In genomic region chr2:38471745-38472144, GRCm38 (mm10) we compare ENCODE assay signal across 14 mouse cellular contexts. TPM values are rescaled to one million over a fixed set of nuclear protein-coding genes. Genes with fewer than 3 reads are reported as not detected.
A peak's percentile ranks its signal among the peaks of the same experiment; 100 is the strongest.
DNase-seq lines count a peak whose midpoint lies in the region; ATAC-seq and TF ChIP-seq lines count a peak whose summit lies in the region.
"Had no signal": no experiment of that assay in that cellular context is flagged by ENCODE, and none has a peak within 500 bp of the region (broad histone marks: within the 10 kb centered on the region; RNA-seq: fewer than 3 reads in every experiment).

No protein-coding gene starts in this region.

- no peaks in the 10 kb centered on the region for H3K36me3 ChIP-seq in liver, embryonic 11.5 days (ENCODE audit: control insufficient read depth, insufficient read depth, low read length)
- H3K36me3 ChIP-seq in liver, embryonic 14.5 days (replicated peaks; ENCODE audit: control insufficient read depth, insufficient read depth, low read depth), result no peaks in the 10 kb centered on the region
- H3K36me3 ChIP-seq: hindbrain, embryonic 10.5 days; limb, embryonic 13.5 days; midbrain, embryonic 13.5 days had no signal

- peak; percentile 19 for DNase-seq in liver
- no peak for DNase-seq in liver, embryonic 11.5 days (ENCODE audit: low spot score)
- DNase-seq in adrenal gland, postnatal 25 days, result peak; percentile 38
- DNase-seq in liver, embryonic 14.5 days (ENCODE audit: low read depth in 3 of 3, low spot score in 3 of 3), result no peak
- DNase-seq in thymus, postnatal 14 days, result peak; percentile 38
- no peak for DNase-seq in embryo, embryonic 10.5 days (ENCODE audit: low spot score)
- no peak for DNase-seq in heart, adult 8-10 months (ENCODE audit: low spot score)
- DNase-seq in kidney, postnatal 14 days, result no peak
- DNase-seq: cerebellum, postnatal 10 days; gastrocnemius, postnatal 10 days had no signal

- H3K27ac ChIP-seq in liver, embryonic 11.5 days (ENCODE audit: low read depth, low read length), result no peak overlapping the region
- no peak overlapping the region for H3K27ac ChIP-seq in liver, embryonic 14.5 days
- H3K27ac ChIP-seq: hindbrain, embryonic 10.5 days; limb, embryonic 13.5 days; midbrain, embryonic 13.5 days had no signal

- H3K27me3 ChIP-seq in liver, embryonic 11.5 days (replicated peaks; ENCODE audit: control insufficient read depth, insufficient read depth, low read length), result no peaks in the 10 kb centered on the region
- no peaks in the 10 kb centered on the region for H3K27me3 ChIP-seq in liver, embryonic 14.5 days (ENCODE audit: control insufficient read depth, insufficient read depth, low read length)
- H3K27me3 ChIP-seq: limb, embryonic 13.5 days; midbrain, embryonic 13.5 days had no signal

- 39% methylated on average over 5 of the region's 5 CpGs for WGBS in liver, embryonic 11.5 days
- WGBS in liver, embryonic 14.5 days (ENCODE audit: insufficient replicate concordance), result 15% methylated on average over 5 of the region's 5 CpGs

- H3K9me3 ChIP-seq in liver, embryonic 11.5 days (ENCODE audit: control insufficient read depth, low read length), result no peaks in the 10 kb centered on the region
- no peaks in the 10 kb centered on the region for H3K9me3 ChIP-seq in liver, embryonic 14.5 days (ENCODE audit: control insufficient read depth, low read length)
- H3K9me3 ChIP-seq: hindbrain, embryonic 10.5 days; limb, embryonic 13.5 days; midbrain, embryonic 13.5 days had no signal

- no peak overlapping the region for H3K9ac ChIP-seq in liver, embryonic 11.5 days (ENCODE audit: low read depth, low read length)
- no peak overlapping the region for H3K9ac ChIP-seq in liver, embryonic 14.5 days (replicated peaks)
- H3K9ac ChIP-seq: limb, embryonic 13.5 days; midbrain, embryonic 13.5 days had no signal

- no peak for ATAC-seq in liver, embryonic 11.5 days (replicated peaks; ENCODE audit: low FRiP score)
- ATAC-seq in liver, embryonic 14.5 days (ENCODE audit: insufficient read depth), result 0 out of 2 replicates have a peak, but pooled peaks have one; percentile 33
- ATAC-seq: midbrain, embryonic 13.5 days had no signal

- H3K4me3 ChIP-seq in liver, embryonic 11.5 days (ENCODE audit: low read depth, low read length), result no peak overlapping the region
- H3K4me3 ChIP-seq in liver, embryonic 14.5 days (ENCODE audit: insufficient read depth in 1 of 2, low read depth in 2 of 2, low read length in 2 of 2), result no peak overlapping the region
- H3K4me3 ChIP-seq: erythroblast, embryonic 14.5 days; hindbrain, embryonic 10.5 days; limb, embryonic 13.5 days; midbrain, embryonic 13.5 days had no signal

- no peak for TF ChIP-seq CTCF in liver, embryonic 14.5 days (IDR thresholded peaks at IDR 0.05; ENCODE audit: low read depth)

- TF ChIP-seq EP300 in liver, embryonic 14.5 days (IDR thresholded peaks at IDR 0.05; ENCODE audit: low read depth), result no peak

- no peak overlapping the region for H3K4me2 ChIP-seq in liver, embryonic 11.5 days
- no peak overlapping the region for H3K4me2 ChIP-seq in liver, embryonic 14.5 days (ENCODE audit: low read depth)
- H3K4me2 ChIP-seq: limb, embryonic 13.5 days; midbrain, embryonic 13.5 days had no signal

- no peaks in the 10 kb centered on the region for H3K4me1 ChIP-seq in liver, embryonic 11.5 days (replicated peaks; ENCODE audit: control insufficient read depth, insufficient read depth, low read length)
- H3K4me1 ChIP-seq in liver, embryonic 14.5 days (replicated peaks; ENCODE audit: control insufficient read depth in 2 of 2, insufficient read depth in 2 of 2, low read length in 1 of 2), result peaks cover 0 to 18% of the 10 kb centered on the region in 2 experiments; a peak in 3 of 4 replicates
- H3K4me1 ChIP-seq: hindbrain, embryonic 10.5 days; limb, embryonic 13.5 days; midbrain, embryonic 13.5 days had no signal

RNA-seq across cellular contexts. Expression of gene Nek6, which starts 39.7 kb away (rescaled TPM):
- 64.9 and 66.2 TPM in 2 replicates for polyA plus RNA-seq in liver, embryonic 11.5 days (2014; fragmentation: Nextera tagmentation; extraction: Ambion mirVana)
- total RNA-seq in adrenal gland, postnatal 25 days (2021), result 11.7 and 13.2 TPM in 2 replicates
- polyA plus RNA-seq in liver, embryonic 14.5 days (2012; rRNA removed), result 8.6 and 9.7 TPM in 2 replicates
- polyA plus RNA-seq in liver, embryonic 14.5 days (2014; fragmentation: Nextera tagmentation; extraction: Ambion mirVana), result 25.1 and 25.2 TPM in 2 replicates
- 1 to 10 TPM; 2.3 to 5.0 (median 2.7) TPM for total RNA-seq in heart, adult 8-10 months (2022)

Comparison
In these comparisons a context has a peak if more than half of its experiments do, and no peak if none do; other contexts are left out.
1. DNase-seq: peak in liver (single experiment), adrenal gland, postnatal 25 days (single experiment) and thymus, postnatal 14 days (single experiment); none in liver, embryonic 11.5 days (single experiment), liver, embryonic 14.5 days (0 of 3), embryo, embryonic 10.5 days (single experiment), heart, adult 8-10 months (single experiment) and kidney, postnatal 14 days (single experiment).